ENCODE assay signal across 19 mouse cellular contexts in the genomic region with DNA sequence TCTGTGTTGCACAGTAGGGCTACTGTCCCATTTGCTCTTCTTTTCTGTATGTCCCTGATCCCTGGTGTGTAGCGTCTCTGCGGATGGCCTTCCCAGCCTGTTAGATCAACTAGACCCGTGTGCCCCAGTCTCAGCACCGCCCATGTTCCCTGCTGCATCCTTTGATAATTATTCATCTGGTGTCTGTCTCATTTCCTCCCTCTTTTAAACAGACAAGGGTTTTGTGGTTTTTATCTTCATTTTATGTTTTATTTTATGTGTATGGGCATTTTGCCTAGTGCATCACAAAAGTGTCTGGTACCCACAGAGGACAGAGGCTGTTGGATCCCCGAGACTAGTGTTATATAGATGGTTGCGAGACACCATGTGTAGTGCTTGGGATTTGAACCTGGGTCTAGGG. TPM values are rescaled to one million over a fixed set of nuclear protein-coding genes. Genes with fewer than 3 reads are reported as not detected.
"Had no signal": no experiment of that assay in that cellular context is flagged by ENCODE, and none has a peak within 500 bp of the region (broad histone marks: within the 10 kb centered on the region; RNA-seq: fewer than 3 reads in every experiment).

No protein-coding gene starts in this region.

- H3K27ac ChIP-seq: kidney, embryonic 15.5 days; limb, embryonic 12.5 days; limb, embryonic 15.5 days; liver, embryonic 12.5 days; liver, embryonic 15.5 days; lung, embryonic 15.5 days; neural tube, embryonic 12.5 days had no signal

- H3K4me3 ChIP-seq: kidney, embryonic 15.5 days; limb, embryonic 12.5 days; limb, embryonic 15.5 days; liver, embryonic 12.5 days; liver, embryonic 15.5 days; lung, embryonic 15.5 days; neural tube, embryonic 12.5 days had no signal

- DNase-seq: kidney, adult 11 months; kidney, adult 8-10 months; kidney, postnatal 10 days; kidney, postnatal 36 days; lung, adult 18-20 months; lung, postnatal 10 days; lung, postnatal 4 days; thymus, postnatal 36 days had no signal

- ATAC-seq: liver, embryonic 12.5 days had no signal

- H3K9ac ChIP-seq: kidney, embryonic 15.5 days; limb, embryonic 12.5 days; limb, embryonic 15.5 days; liver, embryonic 12.5 days; liver, embryonic 15.5 days; lung, embryonic 15.5 days; neural tube, embryonic 12.5 days had no signal

- H3K9me3 ChIP-seq: limb, embryonic 15.5 days; liver, embryonic 15.5 days; lung, embryonic 15.5 days; neural tube, embryonic 12.5 days had no signal

- H3K36me3 ChIP-seq: kidney, embryonic 15.5 days; limb, embryonic 12.5 days; limb, embryonic 15.5 days; liver, embryonic 12.5 days; liver, embryonic 15.5 days; lung, embryonic 15.5 days; neural tube, embryonic 12.5 days had no signal

- H3K4me1 ChIP-seq: kidney, embryonic 15.5 days; limb, embryonic 12.5 days; limb, embryonic 15.5 days; liver, embryonic 12.5 days; liver, embryonic 15.5 days; lung, embryonic 15.5 days had no signal

- H3K4me2 ChIP-seq: kidney, embryonic 15.5 days; limb, embryonic 12.5 days; limb, embryonic 15.5 days; liver, embryonic 12.5 days; liver, embryonic 15.5 days; lung, embryonic 15.5 days; midbrain, embryonic 11.5 days; neural tube, embryonic 12.5 days had no signal

- H3K27me3 ChIP-seq: kidney, embryonic 15.5 days; limb, embryonic 12.5 days; limb, embryonic 15.5 days; liver, embryonic 12.5 days; liver, embryonic 15.5 days; lung, embryonic 15.5 days; neural tube, embryonic 12.5 days had no signal

RNA-seq across cellular contexts. Expression of a gene that starts 51.6 kb away (rescaled TPM):
- total RNA-seq: megakaryocyte-erythroid progenitor cell, adult 5-6 weeks had no signal
- polyA plus RNA-seq: kidney, embryonic 15.5 days; limb, embryonic 15.5 days; stomach, embryonic 14.5 days; urinary bladder, adult 2 months had no signal
